Mouse (Mus musculus): ENCODE measurements around the gene Znrf3. TPM values are rescaled to one million over a fixed set of nuclear protein-coding genes. Genes with fewer than 3 reads are reported as not detected.
A peak's percentile ranks its signal among the peaks of the same experiment; 100 is the strongest.

Gene Znrf3
- polyA plus RNA-seq, 2 experiments: 8.0 to 12.9 TPM

GRCm38 (mm10) chr11:5278463-5278862 lies 166.2 kb downstream of the Znrf3 start:
- Histone ChIP-seq H3K4me3 (replicated peaks; ENCODE audit: low read length) (no peak overlapping the region), H3K9me3 (ENCODE audit: control insufficient read depth, low read length) (no peaks in the 10 kb centered on the region), H3K4me2 (replicated peaks; ENCODE audit: low read depth, low read length, severe bottlenecking) (no peak overlapping the region), H3K27me3 (ENCODE audit: control insufficient read depth, insufficient read depth, low read length) (no peaks in the 10 kb centered on the region), H3K4me1 (ENCODE audit: control insufficient read depth, insufficient read depth, low read length) (no peaks in the 10 kb centered on the region), H3K27ac (replicated peaks; ENCODE audit: low read depth, low read length) (no peak overlapping the region), H3K9ac (ENCODE audit: low read depth, low read length, severe bottlenecking) (no peak overlapping the region), H3K36me3 (ENCODE audit: control insufficient read depth, insufficient read depth, low read length) (peaks cover 41% of the 10 kb centered on the region)
- ATAC-seq (ENCODE audit: low FRiP score, low read depth) (no peak), DNase-seq (ENCODE audit: low spot score) (no peak)
- WGBS: 72% methylated on average over 2 of the region's 2 CpGs
- no peak for TF ChIP-seq POLR2A (IDR thresholded peaks at IDR 0.05; ENCODE audit: borderline replicate concordance, extremely low read depth, insufficient read depth, insufficient read length)

GRCm38 (mm10) chr11:5277307-5277971 lies 167.2 kb downstream of the Znrf3 start:
- no peak overlapping the region for H3K4me2 ChIP-seq (replicated peaks; ENCODE audit: low read depth, low read length, severe bottlenecking)
- no peak overlapping the region for H3K4me3 ChIP-seq (replicated peaks; ENCODE audit: low read length)
- H3K4me1 ChIP-seq (ENCODE audit: control insufficient read depth, insufficient read depth, low read length): no peaks in the 10 kb centered on the region
- TF ChIP-seq POLR2A (IDR thresholded peaks at IDR 0.05; ENCODE audit: borderline replicate concordance, extremely low read depth, insufficient read depth, insufficient read length): no peak
- no peaks in the 10 kb centered on the region for H3K9me3 ChIP-seq (ENCODE audit: control insufficient read depth, low read length)
- H3K36me3 ChIP-seq (ENCODE audit: control insufficient read depth, insufficient read depth, low read length): peaks cover 31% of the 10 kb centered on the region
- no peak for DNase-seq (ENCODE audit: low spot score)
- 0 out of 2 replicates have a peak, but pooled peaks have one; percentile 49 for ATAC-seq (ENCODE audit: low FRiP score, low read depth)
- 70% methylated on average over 5 of the region's 5 CpGs for WGBS
- H3K27ac ChIP-seq (replicated peaks; ENCODE audit: low read depth, low read length): no peak overlapping the region
- H3K9ac ChIP-seq (ENCODE audit: low read depth, low read length, severe bottlenecking): no peak overlapping the region
- no peaks in the 10 kb centered on the region for H3K27me3 ChIP-seq (ENCODE audit: control insufficient read depth, insufficient read depth, low read length)

DNA sequence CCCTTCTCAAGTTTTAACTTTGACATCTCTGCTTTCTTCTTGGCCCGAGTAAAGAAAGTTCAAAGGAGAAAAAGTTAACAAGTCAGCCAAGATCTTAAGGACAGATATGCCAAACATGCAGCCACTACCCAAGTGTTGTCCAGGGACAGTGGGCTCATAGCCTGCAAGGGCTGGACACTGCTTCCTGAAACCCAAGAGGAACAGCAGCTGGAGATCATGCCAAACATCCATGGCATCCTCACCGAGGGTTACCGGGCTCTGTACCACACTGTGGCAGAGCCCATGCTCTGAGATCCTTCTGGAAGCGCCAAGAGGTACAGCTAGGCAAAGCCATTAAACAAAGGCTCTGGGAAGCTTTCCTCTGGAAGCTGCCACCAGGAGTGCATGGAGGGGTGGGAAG lies 169.4 kb downstream of the Znrf3 start:
- ATAC-seq (ENCODE audit: low FRiP score, low read depth) (no peak), DNase-seq (ENCODE audit: low spot score) (no peak)
- Histone ChIP-seq H3K27me3 (ENCODE audit: control insufficient read depth, insufficient read depth, low read length) (no peaks in the 10 kb centered on the region), H3K36me3 (ENCODE audit: control insufficient read depth, insufficient read depth, low read length) (peaks cover 9% of the 10 kb centered on the region), H3K4me2 (replicated peaks; ENCODE audit: low read depth, low read length, severe bottlenecking) (no peak overlapping the region), H3K9me3 (ENCODE audit: control insufficient read depth, low read length) (no peaks in the 10 kb centered on the region), H3K4me1 (ENCODE audit: control insufficient read depth, insufficient read depth, low read length) (no peaks in the 10 kb centered on the region), H3K9ac (ENCODE audit: low read depth, low read length, severe bottlenecking) (no peak overlapping the region), H3K27ac (replicated peaks; ENCODE audit: low read depth, low read length) (no peak overlapping the region), H3K4me3 (replicated peaks; ENCODE audit: low read length) (no peak overlapping the region)
- WGBS: 78% methylated on average over 4 of the region's 4 CpGs
- no peak for TF ChIP-seq POLR2A (IDR thresholded peaks at IDR 0.05; ENCODE audit: borderline replicate concordance, extremely low read depth, insufficient read depth, insufficient read length)

DNA sequence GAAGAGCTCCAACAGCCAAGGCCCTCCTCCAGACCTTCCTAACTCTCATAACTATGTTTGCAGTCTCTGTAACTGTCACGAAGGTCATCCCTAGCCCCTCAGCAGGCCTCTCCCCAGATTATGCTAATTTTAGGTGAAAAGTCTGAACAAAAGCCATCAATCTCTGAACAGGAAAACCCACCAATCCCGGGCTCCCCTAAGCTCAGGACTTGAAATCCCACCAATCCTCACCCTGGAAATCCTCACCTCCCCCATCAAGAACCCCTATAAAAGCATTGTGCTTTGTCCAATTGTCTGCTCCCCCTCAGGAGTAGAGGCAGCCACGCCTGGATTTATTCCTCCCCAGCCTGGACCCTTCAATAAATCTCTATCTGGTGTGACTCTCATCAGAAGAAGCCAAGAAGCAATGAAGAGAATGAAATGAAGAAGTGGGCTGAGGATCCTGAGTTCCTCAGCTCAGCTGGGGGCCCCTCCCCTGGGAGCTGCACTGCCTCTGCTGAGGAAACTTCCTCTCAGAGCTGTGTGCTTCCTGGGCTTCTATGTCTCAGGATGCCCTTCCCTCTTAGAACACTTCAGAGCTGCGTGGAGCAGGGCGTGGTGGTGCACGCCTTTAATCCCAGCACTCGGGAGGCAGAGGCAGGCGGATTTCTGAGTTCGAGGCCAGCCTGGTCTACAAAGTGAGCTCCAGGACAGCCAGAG lies 172.0 kb downstream of the Znrf3 start:
- H3K9ac ChIP-seq (ENCODE audit: low read depth, low read length, severe bottlenecking): no peak overlapping the region

DNA sequence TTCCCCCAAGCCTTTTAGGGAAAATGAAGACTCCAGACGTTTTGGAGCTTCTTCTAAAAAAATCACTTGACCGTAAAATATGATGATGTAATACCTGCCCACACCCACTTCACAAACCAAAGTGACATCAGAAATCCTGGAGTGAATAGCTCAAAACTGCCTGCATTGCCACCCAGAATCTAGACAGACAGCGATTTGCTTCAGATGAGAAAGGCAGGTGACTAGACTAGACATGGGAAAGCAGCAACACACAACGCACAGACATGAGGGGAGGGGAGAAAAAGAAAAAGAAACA lies 172.6 kb downstream of the Znrf3 start:
- DNase-seq (ENCODE audit: low spot score) (no peak), ATAC-seq (ENCODE audit: low FRiP score, low read depth) (no peak)
- no peak overlapping the region for H3K9ac ChIP-seq (ENCODE audit: low read depth, low read length, severe bottlenecking)
- no peak overlapping the region for H3K4me3 ChIP-seq (replicated peaks; ENCODE audit: low read length)
- no peaks in the 10 kb centered on the region for H3K4me1 ChIP-seq (ENCODE audit: control insufficient read depth, insufficient read depth, low read length)
- no peak overlapping the region for H3K4me2 ChIP-seq (replicated peaks; ENCODE audit: low read depth, low read length, severe bottlenecking)
- WGBS: 58% methylated on average over 4 of the region's 4 CpGs
- H3K9me3 ChIP-seq (ENCODE audit: control insufficient read depth, low read length): no peaks in the 10 kb centered on the region
- no peak overlapping the region for H3K27ac ChIP-seq (replicated peaks; ENCODE audit: low read depth, low read length)
- H3K36me3 ChIP-seq (ENCODE audit: control insufficient read depth, insufficient read depth, low read length): no peaks in the 10 kb centered on the region
- TF ChIP-seq POLR2A (IDR thresholded peaks at IDR 0.05; ENCODE audit: borderline replicate concordance, extremely low read depth, insufficient read depth, insufficient read length): no peak
- no peaks in the 10 kb centered on the region for H3K27me3 ChIP-seq (ENCODE audit: control insufficient read depth, insufficient read depth, low read length)

More for the DNA sequence above, 172.0 kb downstream of the Znrf3 start:
- no peaks in the 10 kb centered on the region for H3K4me1 ChIP-seq (ENCODE audit: control insufficient read depth, insufficient read depth, low read length)
- no peak overlapping the region for H3K27ac ChIP-seq (replicated peaks; ENCODE audit: low read depth, low read length)
- H3K36me3 ChIP-seq (ENCODE audit: control insufficient read depth, insufficient read depth, low read length): no peaks in the 10 kb centered on the region
- DNase-seq (ENCODE audit: low spot score): no peak
- WGBS: 78% methylated on average over 9 of the region's 9 CpGs
- H3K4me3 ChIP-seq (replicated peaks; ENCODE audit: low read length): no peak overlapping the region
- no peaks in the 10 kb centered on the region for H3K27me3 ChIP-seq (ENCODE audit: control insufficient read depth, insufficient read depth, low read length)
- no peak for ATAC-seq (ENCODE audit: low FRiP score, low read depth)
- H3K9me3 ChIP-seq (ENCODE audit: control insufficient read depth, low read length): no peaks in the 10 kb centered on the region
- no peak overlapping the region for H3K4me2 ChIP-seq (replicated peaks; ENCODE audit: low read depth, low read length, severe bottlenecking)
- TF ChIP-seq POLR2A (IDR thresholded peaks at IDR 0.05; ENCODE audit: borderline replicate concordance, extremely low read depth, insufficient read depth, insufficient read length): no peak

Data from limb, embryonic 14.5 days (tissue).